Comparison of ENCODE assay signal across 7 mouse cellular contexts in genomic region chr8:61927777-61928494, GRCm38 (mm10). TPM values are rescaled to one million over a fixed set of nuclear protein-coding genes. Genes with fewer than 3 reads are reported as not detected.
A peak's percentile ranks its signal among the peaks of the same experiment; 100 is the strongest.
DNase-seq lines count a peak whose midpoint lies in the region; ATAC-seq lines count a peak whose summit lies in the region.

Gene Ddx60 (plus strand): TSS chr8:61928087.

- peak within 1 kb of the TSS; percentile 49; the same call in 1 of the 2 replicates for H3K27ac ChIP-seq in embryonic facial prominence, embryonic 10.5 days (replicated peaks)
- no peak within 1 kb of the TSS for H3K27ac ChIP-seq in midbrain, embryonic 11.5 days (ENCODE audit: low read depth, low read length)

- peak; percentile 86 for DNase-seq in adrenal gland, postnatal 10 days
- DNase-seq in embryonic facial prominence, embryonic 10.5 days (ENCODE audit: low spot score) = peak; percentile 25
- DNase-seq in heart, adult 11 months = peak; percentile 97
- DNase-seq in kidney, adult 11 months = peak; percentile 27
- DNase-seq in left cerebral cortex, postnatal 4 days = peak; percentile 84
- DNase-seq in midbrain, embryonic 11.5 days (ENCODE audit: low spot score, missing footprints) = peak; percentile 89
- peak; percentile 51 for DNase-seq in skeletal muscle tissue, adult 2 months (ENCODE audit: low read depth, low spot score)

- intact Hi-C loops in left cerebral cortex, postnatal 4 days (cut with DNase I) = no loop called here

- H3K36me3 ChIP-seq in embryonic facial prominence, embryonic 10.5 days (replicated peaks) = no peaks in the 10 kb centered on the region
- no peaks in the 10 kb centered on the region for H3K36me3 ChIP-seq in midbrain, embryonic 11.5 days (ENCODE audit: control insufficient read depth, insufficient read depth, low read length)

- H3K4me1 ChIP-seq in embryonic facial prominence, embryonic 10.5 days = peaks cover 11% of the 10 kb centered on the region
- H3K4me1 ChIP-seq in midbrain, embryonic 11.5 days (ENCODE audit: control insufficient read depth, insufficient read depth, low read length) = peaks cover 2% of the 10 kb centered on the region; the same call in 1 of the 2 replicates

- peak within 1 kb of the TSS; percentile 40 for H3K9ac ChIP-seq in midbrain, embryonic 11.5 days (ENCODE audit: low read length)

- peak within 1 kb of the TSS; percentile 63 for H3K4me2 ChIP-seq in midbrain, embryonic 11.5 days

- ATAC-seq in midbrain, embryonic 11.5 days (ENCODE audit: low FRiP score) = peak; percentile 35

- H3K4me3 ChIP-seq in embryonic facial prominence, embryonic 10.5 days = peak within 1 kb of the TSS; percentile 56
- peak within 1 kb of the TSS; percentile 35 for H3K4me3 ChIP-seq in midbrain, embryonic 11.5 days (ENCODE audit: low read depth, low read length)

- no peaks in the 10 kb centered on the region for H3K9me3 ChIP-seq in embryonic facial prominence, embryonic 10.5 days
- no peaks in the 10 kb centered on the region for H3K9me3 ChIP-seq in midbrain, embryonic 11.5 days (ENCODE audit: control insufficient read depth, low read length)

- peaks cover 28% of the 10 kb centered on the region for H3K27me3 ChIP-seq in embryonic facial prominence, embryonic 10.5 days (replicated peaks; ENCODE audit: low read depth, poor library complexity, severe bottlenecking)
- no peaks in the 10 kb centered on the region for H3K27me3 ChIP-seq in midbrain, embryonic 11.5 days (ENCODE audit: control insufficient read depth, insufficient read depth, low read length)

- 11% methylated on average over 22 of the region's 22 CpGs for WGBS in embryonic facial prominence, embryonic 10.5 days
- 15% methylated on average over 22 of the region's 22 CpGs for WGBS in midbrain, embryonic 11.5 days

RNA-seq across cellular contexts. Expression of gene Ddx60, which starts in this region (rescaled TPM):
- total RNA-seq in adrenal gland, postnatal 10 days (2021) = 1 to 10 TPM; 2.3 to 6.5 TPM
- 0.05 and 0.11 TPM in 2 replicates for polyA plus RNA-seq in embryonic facial prominence, embryonic 10.5 days (2016; fragmentation: Nextera tagmentation; extraction: Ambion mirVana)
- total RNA-seq in left cerebral cortex, postnatal 4 days (2021) = under 1 TPM; 0.72 to 0.81 TPM
- 0.25 and 0.45 TPM in 2 replicates for polyA plus RNA-seq in midbrain, embryonic 11.5 days (2014; fragmentation: Nextera tagmentation; extraction: Ambion mirVana)

Comparison
In these comparisons a context has a peak if more than half of its experiments do, and no peak if none do; other contexts are left out.
1. Peak in DNase-seq, H3K4me3 ChIP-seq and H3K27ac ChIP-seq in embryonic facial prominence, embryonic 10.5 days; RNA of the gene not detected or under 1 TPM.
2. Peak in DNase-seq in left cerebral cortex, postnatal 4 days; RNA of the gene not detected or under 1 TPM.
3. Peak in DNase-seq, ATAC-seq, H3K4me3 ChIP-seq, H3K9ac ChIP-seq and H3K4me2 ChIP-seq in midbrain, embryonic 11.5 days; RNA of the gene not detected or under 1 TPM.
4. DNase-seq: peak in every context shown above with its lines; median percentile 97 in heart, adult 11 months; 89 in midbrain, embryonic 11.5 days; 86 in adrenal gland, postnatal 10 days; 84 in left cerebral cortex, postnatal 4 days; 51 in skeletal muscle tissue, adult 2 months; 27 in kidney, adult 11 months; 25 in embryonic facial prominence, embryonic 10.5 days.